Comparison of ENCODE assay signal across 18 mouse cellular contexts in the genomic region with DNA sequence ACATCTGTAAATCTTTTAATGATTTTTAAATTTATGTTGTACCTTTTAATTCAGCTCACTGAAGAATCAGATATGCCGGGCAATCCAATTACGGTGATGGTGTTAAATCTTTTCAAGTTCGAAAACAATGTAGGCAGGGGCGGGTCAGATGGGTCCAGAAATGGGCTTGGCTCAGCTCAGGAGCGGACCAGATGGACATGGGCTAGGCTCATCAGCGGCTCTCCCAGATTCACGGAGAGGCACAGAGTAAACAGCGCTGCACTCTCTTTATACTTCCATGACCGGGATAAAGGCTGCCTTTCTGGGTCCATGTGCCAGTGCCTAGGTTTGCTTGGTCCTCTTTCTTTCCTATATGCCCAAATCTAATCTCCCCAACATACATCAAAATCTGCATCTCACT.
DNase-seq lines count a peak whose midpoint lies in the region; ATAC-seq and TF ChIP-seq lines count a peak whose summit lies in the region.
"Had no signal": no experiment of that assay in that cellular context is flagged by ENCODE, and none has a peak within 500 bp of the region (broad histone marks: within the 10 kb centered on the region; RNA-seq: fewer than 3 reads in every experiment).

No protein-coding gene starts in this region.

- peak; percentile 69 for DNase-seq in brain, adult 2 months (ENCODE audit: low read depth, low spot score)
- peak; percentile 31 for DNase-seq in brain, embryonic 14.5 days (ENCODE audit: low read depth)
- peak; percentile 51 for DNase-seq in cerebellum, adult 9-10 months
- DNase-seq in cerebellum, postnatal 25 days = peak; percentile 57 to 67
- no peak for DNase-seq in spleen, adult 12 weeks (ENCODE audit: low spot score)
- DNase-seq: adrenal gland, adult 8-10 months; adrenal gland, postnatal 36 days; gastrocnemius, postnatal 36 days; heart, adult 11 months; heart, postnatal 10 days; kidney, adult 18-20 months had no signal

- no peak for ATAC-seq in hindbrain, embryonic 13.5 days (ENCODE audit: low FRiP score)
- ATAC-seq in heart, embryonic 12.5 days (ENCODE audit: insufficient number of reproducible peaks, low FRiP score) = no peak
- ATAC-seq: forebrain, embryonic 14.5 days; intestine, embryonic 15.5 days had no signal

- no peaks in the 10 kb centered on the region for H3K36me3 ChIP-seq in hindbrain, embryonic 13.5 days
- no peaks in the 10 kb centered on the region for H3K36me3 ChIP-seq in heart, embryonic 12.5 days
- H3K36me3 ChIP-seq: embryonic facial prominence, embryonic 10.5 days; forebrain, embryonic 10.5 days; intestine, embryonic 15.5 days had no signal

- TF ChIP-seq POLR2A in brain, embryonic 14.5 days (IDR thresholded peaks at IDR 0.05; ENCODE audit: borderline replicate concordance, extremely low read depth, insufficient read depth, insufficient read length, poor library complexity, severe bottlenecking) = no peak

- H3K4me2 ChIP-seq in hindbrain, embryonic 13.5 days = no peak overlapping the region
- no peak overlapping the region for H3K4me2 ChIP-seq in heart, embryonic 12.5 days
- H3K4me2 ChIP-seq: hindbrain, embryonic 14.5 days; intestine, embryonic 15.5 days had no signal

- no peak for TF ChIP-seq CTCF in brain, embryonic 14.5 days (IDR thresholded peaks at IDR 0.05; ENCODE audit: borderline replicate concordance, extremely low read depth, insufficient read depth, insufficient read length)

- no peak overlapping the region for H3K27ac ChIP-seq in hindbrain, embryonic 13.5 days
- H3K27ac ChIP-seq in heart, embryonic 12.5 days (ENCODE audit: poor library complexity, severe bottlenecking) = no peak overlapping the region
- H3K27ac ChIP-seq: embryonic facial prominence, embryonic 10.5 days; forebrain, embryonic 10.5 days; hindbrain, embryonic 14.5 days; intestine, embryonic 15.5 days had no signal

- 82% methylated on average over 9 of the region's 9 CpGs for WGBS in hindbrain, embryonic 13.5 days
- 80% methylated on average over 9 of the region's 9 CpGs for WGBS in heart, embryonic 12.5 days

- H3K9ac ChIP-seq in hindbrain, embryonic 13.5 days = no peak overlapping the region
- no peak overlapping the region for H3K9ac ChIP-seq in heart, embryonic 12.5 days
- H3K9ac ChIP-seq: hindbrain, embryonic 14.5 days; intestine, embryonic 15.5 days had no signal

- no peak overlapping the region for H3K4me3 ChIP-seq in hindbrain, embryonic 13.5 days
- no peak overlapping the region for H3K4me3 ChIP-seq in heart, embryonic 12.5 days
- H3K4me3 ChIP-seq: embryonic facial prominence, embryonic 10.5 days; forebrain, embryonic 10.5 days; intestine, embryonic 15.5 days had no signal

- no peaks in the 10 kb centered on the region for H3K27me3 ChIP-seq in hindbrain, embryonic 13.5 days
- H3K27me3 ChIP-seq in heart, embryonic 12.5 days (replicated peaks) = no peaks in the 10 kb centered on the region
- H3K27me3 ChIP-seq: intestine, embryonic 15.5 days had no signal

- no peaks in the 10 kb centered on the region for H3K9me3 ChIP-seq in hindbrain, embryonic 13.5 days
- H3K9me3 ChIP-seq in heart, embryonic 12.5 days (replicated peaks) = no peaks in the 10 kb centered on the region
- H3K9me3 ChIP-seq: embryonic facial prominence, embryonic 10.5 days; forebrain, embryonic 10.5 days; intestine, embryonic 15.5 days had no signal

- H3K4me1 ChIP-seq in hindbrain, embryonic 13.5 days (replicated peaks) = no peaks in the 10 kb centered on the region
- no peaks in the 10 kb centered on the region for H3K4me1 ChIP-seq in heart, embryonic 12.5 days (replicated peaks)
- H3K4me1 ChIP-seq: embryonic facial prominence, embryonic 10.5 days; forebrain, embryonic 10.5 days; intestine, embryonic 15.5 days had no signal
